Mouse (Mus musculus) B cell, adult 2 months (primary cell): ENCODE data around the gene Rasgef1b.

Source experiments
- DNase-seq, 2 experiments: peaks; one replicate each; pipeline ENCODE4 v3.0.0; 2022

Rasgef1b gene

DNA sequence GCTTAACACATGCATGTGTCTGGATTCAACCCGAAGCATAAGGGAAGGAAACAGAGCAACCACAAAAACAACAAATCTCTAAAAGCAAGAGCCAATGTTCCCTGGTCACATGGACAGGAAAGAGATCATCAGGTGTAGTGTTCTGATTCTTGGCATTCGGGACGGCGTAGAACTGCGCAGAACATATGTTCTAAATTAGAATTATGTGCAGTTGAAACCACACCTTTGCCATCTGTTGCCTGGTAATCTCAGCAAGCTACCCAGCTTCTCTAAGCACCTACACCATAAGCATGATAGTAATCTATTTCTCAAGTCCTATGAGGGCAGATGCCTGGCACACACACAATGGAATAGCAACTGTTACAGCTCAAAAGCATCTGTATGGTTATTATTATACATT lies 27.1 kb downstream of the Rasgef1b start:
- no peak for DNase-seq

DNA sequence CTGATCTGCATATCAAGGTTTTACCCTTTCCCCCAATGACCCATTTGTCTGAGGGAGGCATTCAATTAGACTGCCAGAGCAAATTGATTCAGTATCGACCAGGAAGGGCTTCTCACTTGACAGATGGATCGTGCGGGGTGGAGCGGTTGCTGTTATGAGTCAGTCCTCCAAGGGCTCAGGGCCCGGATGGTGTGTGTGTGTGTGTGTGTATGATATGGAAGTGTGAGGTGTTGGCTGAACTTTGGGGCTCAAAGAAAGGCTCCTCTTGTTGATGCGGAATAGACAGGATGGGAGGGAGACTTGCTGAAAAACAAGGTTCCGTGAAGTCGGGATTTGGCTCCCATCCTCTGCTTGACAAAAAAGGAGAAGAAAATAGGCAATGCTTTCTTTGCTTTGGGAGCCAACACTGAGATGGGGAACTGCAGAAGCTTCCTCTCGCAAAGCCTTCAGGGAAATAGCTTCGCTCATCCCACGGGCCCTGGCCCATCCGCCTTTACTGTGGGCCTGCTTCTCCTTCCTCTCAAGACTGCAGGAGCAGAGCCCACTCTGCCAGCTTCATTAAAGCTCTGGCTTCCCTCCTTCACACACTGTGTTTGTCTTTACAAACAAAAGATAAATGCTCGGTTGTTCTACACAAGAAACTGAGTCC lies 34.0 kb downstream of the Rasgef1b start:
- DNase-seq, result no peak

DNA sequence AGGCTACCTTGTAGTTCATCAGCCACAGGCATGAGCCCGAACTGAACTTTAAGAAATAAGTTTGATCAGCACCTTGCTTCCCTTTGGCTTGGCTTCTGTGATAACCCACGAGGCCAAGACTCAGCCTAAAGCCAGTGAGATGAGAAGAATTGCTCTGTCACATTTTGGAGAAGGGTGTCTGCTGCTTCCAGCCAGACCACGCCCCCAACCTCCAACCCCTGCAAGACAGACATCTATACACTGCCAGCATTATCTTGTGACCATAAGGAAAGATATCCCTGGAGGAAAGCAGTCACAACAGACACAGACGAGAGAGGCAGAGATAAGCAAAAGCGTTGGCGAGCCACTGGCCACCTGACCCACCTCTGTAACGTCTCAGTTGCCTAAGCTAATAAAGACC lies 39.0 kb downstream of the Rasgef1b start:
- no peak for DNase-seq

DNA sequence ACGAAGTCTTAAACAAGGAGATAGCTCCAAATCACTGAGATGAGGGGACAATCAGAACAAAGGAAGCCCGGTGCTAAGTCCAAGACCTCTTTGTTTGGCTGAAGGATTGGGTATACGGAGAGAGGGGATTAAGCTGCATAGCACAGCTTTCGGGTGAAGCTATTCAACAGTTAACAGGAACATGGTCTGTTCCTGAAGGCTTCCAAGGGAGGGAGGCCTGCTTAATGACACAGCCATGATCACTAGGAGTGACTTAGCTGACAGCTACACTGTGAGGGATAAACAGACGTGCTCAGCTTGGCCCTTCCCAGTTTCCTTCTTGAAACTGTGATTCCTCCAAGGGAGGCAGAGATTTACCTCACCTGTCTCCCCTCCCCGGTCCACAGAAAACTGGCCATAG lies 41.0 kb downstream of the Rasgef1b start:
- no peak for DNase-seq

DNA sequence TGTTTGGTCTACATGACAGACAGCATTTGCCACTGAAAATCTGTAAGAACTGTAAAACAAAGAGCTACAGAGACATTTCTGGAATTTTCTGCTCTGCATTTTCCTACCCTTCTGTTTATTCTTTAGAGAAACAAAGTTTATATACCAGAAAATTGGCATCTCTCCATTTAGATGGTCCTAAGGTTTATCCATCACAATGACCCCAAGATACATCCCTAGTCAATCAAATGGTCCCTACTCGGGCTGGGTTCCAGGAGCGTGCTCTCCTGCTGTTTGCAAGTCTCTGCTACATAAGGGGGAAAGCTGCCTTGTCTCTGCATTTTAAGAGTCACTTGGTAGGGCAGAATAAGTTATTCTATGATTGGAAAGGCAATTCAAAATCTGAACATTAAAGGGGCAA lies 44.8 kb downstream of the Rasgef1b start:
- no peak for DNase-seq

DNA sequence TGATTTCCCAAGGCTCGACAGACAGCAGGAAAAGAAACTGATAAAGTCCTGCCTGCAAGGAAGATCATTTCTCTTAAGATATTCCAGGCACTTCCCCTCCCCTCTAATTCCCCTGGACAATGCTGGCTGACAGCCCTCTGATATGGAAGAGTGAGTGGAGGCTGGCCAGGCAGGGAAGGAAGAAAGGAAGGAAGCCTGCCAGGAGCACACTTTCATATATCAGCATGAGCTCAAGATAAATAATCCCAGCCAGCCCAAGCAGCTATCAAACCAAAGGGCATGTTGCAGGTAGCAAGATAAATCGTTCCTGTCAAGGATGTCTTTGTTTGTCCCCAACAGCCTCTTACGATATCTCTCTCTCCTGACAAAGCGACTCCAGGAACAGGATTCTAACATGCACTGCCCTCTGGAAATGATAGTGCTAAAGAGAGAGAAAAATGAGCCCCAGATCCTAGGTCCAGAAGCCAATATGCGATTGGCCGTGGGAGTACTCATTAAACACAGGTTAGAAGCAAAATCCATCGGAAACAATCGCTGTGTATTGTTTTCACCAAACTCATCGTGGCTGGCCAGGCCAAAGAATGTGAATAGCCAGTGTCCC lies 58.8 kb downstream of the Rasgef1b start:
- no peak for DNase-seq

DNA sequence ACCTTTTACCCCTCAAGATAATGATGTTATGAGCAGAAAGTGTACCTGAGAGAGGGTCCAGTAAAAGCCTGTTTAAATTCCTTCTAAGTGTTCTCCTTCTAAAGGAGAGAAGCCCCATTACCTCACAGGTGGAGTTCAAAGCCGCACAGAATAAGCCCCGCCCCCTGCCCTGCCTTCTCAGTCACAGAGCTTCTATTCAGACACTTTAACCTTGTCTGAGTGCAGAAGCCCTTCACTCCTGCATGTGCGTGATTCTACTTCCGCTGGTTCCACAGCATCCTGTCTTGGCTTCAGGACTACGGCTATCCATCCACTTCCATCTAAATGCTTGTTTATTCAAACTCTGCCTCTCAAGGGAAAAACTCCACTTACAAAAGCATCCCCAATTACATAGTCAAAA lies 72.8 kb downstream of the Rasgef1b start:
- no peak for DNase-seq

DNA sequence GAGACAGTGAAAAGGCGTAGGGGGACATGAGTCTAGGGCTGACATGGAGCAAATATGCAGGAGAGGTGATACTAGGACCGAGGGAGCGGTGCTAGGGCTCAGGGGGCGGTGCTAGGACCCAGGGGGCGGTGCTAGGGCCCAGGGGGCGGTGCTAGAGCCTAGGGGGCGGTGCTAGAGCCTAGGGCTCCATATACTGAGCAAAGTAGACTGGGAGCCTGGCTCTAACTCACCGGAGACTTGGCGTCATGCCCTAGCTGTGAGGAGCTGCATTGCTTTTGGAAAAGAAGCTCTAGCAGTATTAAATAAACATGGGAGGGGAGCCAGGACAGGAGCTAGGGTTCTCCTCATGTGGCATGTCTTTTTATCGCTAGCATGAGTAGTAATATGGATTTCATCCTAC lies 75.9 kb downstream of the Rasgef1b start:
- DNase-seq, result no peak

DNA sequence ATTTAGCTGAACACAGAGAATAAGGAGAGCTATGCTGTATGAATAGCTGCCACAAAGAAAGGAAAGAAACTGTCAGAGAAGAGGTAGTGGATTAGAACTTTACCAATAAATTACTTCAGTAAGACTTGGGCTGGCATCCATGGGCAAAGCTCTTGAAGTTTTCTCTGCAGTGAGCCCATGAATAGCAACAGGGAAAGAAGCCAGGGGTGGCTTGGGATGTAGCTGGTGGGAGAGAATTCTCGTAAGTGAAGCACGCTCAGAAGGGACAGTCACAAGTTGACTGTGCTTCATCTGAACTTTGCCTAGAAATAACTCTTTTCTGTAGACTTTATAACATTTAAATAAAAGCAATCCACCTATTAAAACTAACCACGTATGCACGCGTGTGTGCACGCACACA lies 87.5 kb downstream of the Rasgef1b start:
- no peak for DNase-seq

DNA sequence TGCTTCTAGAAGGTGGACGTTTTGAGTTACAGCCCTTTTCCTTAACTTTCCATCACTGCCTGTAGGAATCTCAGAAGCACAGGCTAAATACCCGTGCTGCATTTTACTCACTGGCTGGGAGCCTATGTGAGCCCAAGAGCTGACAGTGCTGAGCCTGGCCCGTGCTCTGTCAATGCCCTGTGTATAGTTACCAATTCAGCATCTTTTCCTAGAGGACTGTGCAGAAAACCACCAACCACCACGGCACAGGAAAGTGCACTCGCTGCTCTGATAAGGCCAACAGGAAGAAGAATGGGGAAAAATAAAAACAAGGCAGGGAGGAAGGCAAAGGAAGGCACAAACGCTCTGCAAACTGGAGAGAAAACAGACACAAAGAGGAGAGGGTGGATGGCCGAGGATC lies 92.3 kb downstream of the Rasgef1b start:
- no peak for DNase-seq

DNA sequence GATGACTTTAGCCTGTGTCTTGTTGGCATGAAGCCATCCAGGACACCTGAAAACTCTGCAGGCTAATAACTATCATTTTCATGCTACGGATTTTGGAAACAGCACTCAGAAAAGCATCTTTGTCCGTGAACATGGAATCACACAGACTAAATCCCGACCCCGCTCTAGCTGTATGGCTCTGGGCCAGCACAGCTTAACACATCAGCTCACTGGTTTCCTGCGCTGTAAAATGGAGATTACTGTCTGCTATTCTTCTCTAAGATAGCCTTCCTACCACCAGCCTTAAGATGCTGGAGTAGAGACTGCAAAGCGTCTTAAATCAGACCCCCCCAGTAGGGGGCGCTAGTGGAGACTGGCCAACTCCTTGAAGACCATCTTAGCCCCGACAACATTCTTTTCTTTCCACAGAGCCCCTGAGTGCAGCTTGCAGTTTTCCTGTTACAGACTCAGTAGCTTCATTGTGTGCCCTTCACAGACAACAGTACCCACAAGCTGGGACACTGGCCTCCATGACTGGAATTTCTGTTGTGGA lies 94.8 kb downstream of the Rasgef1b start:
- DNase-seq, result peak; percentile 39 to 47

DNA sequence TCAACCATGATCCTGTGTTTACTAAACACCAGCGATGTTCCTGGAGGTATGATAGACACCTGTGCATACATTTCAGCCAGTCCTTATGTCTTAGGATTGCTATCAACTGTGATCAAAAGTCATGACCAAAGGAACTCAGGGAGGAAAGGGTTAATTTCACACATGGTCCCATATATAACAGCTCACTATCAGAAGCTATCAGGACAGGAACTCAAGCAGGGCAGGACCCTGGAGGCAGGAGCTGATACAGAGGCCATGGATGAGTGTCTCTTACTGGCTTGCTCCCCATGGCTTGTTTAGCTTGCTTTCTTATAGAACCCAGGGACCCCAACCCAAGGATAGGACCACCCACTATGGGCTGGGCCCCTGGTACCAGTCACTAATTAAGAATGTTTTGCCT lies 95.3 kb downstream of the Rasgef1b start:
- DNase-seq, result no peak

DNA sequence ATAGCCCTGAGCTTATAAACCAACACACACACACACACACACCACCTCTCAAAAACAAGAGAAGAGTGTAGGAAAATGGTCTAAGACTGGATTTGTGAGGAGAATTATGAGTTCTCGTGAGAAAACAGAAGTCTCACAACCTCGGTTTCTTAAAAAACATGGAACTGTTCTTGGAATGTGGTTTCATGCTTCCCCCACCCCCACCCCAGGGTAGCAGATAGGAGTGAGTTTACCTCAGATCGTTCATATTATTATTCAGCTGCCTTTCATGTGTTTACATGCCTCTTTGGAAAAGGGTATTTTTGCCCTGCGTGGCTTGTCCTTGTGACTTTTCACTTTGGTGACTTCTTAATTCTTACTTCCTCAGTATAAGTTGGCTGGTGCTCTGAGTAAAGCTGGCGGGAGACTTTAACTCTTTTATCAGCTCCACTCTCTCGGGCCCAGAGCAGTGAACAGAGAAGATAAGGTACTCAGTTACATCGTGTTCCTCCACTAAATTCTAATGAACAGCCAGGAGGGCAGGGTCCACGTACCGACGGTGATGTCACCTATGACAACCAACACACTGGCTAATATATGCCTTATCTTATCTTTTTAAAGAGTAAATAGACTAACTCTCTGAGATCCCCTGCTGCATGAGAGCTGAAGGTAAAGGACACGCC lies 96.1 kb downstream of the Rasgef1b start:
- DNase-seq, result no peak

DNA sequence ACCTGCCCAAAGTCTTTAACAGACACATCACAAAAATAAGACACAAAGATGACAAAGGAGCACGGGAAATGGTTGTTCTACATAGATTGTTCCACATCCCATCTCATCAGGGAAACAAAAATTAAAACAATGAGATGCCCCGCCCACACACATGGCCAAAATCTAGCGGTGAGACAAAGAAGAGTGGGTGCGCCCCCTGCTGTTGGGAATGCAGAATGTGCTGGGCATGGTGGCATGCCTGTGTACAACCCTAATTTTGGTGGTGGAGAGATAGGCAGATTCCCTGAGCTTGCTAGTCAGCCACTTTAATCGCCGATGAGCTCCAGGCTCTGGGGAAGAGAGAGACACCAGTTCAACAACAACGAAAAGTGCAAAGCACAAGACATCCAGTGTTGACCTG lies 98.8 kb downstream of the Rasgef1b start:
- DNase-seq, result peak; percentile 82 to 85

DNA sequence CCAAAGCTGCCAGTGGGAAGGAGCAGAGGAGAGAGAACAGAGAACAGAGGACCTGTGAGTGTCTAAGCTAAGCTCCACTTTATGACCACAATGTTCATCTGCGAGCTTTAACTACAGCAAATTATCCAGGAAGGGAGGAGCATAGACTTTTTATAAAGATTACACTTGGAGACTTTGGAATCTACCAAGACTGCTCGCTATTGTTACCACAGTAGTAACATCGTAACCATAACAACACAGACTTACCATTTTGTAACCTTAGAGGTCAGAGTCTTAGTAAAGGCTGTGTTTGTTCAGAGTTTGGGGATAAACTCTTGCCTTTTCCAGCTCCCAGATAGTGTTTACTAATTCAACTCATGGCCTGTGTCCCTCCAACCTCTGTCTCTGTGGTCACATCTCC lies 103.3 kb downstream of the Rasgef1b start:
- no peak for DNase-seq

DNA sequence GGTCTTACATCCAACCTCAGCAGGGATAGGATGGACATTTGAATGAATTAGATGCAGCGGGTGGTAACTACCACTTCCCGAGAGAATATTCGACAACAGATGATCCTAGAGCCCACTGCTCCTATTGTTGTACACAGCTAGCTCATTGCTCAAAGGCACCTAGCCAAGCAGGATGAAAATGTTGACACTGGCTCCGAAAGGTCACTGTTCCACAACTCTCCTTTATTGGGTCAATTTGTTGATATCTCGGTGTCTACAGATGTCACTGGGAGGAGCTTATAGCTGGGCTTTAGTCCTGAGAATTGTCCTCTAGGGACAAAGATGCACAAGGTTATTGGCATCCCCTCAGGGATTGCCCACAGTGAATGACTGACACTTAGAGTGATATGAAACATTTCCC lies 108.1 kb downstream of the Rasgef1b start:
- DNase-seq, result no peak

DNA sequence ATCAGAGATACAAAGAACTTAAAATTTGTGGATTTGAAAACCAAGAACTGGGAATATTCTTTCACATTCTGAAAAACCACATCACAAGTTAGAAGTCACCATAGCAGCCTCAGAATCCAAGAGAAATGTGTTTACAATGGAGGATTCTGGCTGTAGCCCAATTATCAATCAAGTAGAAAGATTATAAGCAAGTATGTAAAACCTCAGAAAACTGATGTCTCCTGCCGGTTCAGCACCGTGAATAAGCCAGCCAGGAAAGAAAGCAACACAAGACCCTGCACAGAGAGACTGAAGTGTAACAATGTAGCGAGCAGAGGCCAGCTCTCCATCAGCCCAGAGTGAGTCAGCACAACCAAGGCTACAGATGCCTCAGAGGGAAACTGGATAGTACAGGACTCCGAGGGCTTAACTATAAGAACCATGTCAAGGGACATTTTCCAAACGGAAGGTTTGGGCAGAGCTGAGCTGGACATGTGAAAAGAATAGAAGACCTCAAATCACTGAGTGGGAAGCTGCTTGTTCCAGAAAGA lies 111.5 kb downstream of the Rasgef1b start:
- no peak for DNase-seq

DNA sequence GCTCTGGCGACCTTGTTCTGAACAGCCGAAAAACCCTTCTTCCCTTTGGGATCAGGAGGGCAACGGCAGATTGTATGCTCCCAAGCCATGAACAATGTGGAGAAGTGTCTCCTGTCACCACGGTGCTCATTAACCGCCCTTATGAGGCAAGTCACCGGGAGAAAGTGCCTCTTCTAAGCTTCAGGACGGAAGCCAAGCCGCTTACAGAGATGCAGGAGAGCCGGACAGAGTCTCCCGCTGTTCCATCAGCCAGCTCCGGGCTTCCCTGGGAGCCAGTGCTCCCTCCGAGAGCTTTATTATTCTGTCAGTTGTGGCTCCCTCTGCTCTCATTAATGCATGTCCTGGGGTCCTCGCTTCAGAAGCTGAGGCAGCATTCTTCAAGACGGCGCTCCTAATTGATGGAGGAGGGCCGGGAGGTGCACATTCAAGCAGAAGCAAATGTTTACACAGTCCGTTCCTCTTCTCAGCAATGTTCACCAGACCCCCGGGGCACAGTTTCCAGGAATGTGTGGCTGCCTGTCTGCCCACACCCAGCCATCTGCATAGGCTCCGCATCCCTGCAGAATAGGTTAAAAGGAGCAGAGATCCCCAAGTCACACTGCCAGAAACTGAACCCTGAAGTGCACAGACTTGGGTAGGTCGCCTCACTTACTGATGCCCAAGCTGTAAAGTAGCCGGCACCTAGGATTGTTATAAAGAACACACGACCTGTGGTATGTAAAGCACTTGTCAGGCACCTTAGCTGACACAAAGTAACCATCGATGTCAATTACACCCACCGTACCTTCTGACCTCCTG lies 115.3 kb downstream of the Rasgef1b start:
- DNase-seq, result no peak

DNA sequence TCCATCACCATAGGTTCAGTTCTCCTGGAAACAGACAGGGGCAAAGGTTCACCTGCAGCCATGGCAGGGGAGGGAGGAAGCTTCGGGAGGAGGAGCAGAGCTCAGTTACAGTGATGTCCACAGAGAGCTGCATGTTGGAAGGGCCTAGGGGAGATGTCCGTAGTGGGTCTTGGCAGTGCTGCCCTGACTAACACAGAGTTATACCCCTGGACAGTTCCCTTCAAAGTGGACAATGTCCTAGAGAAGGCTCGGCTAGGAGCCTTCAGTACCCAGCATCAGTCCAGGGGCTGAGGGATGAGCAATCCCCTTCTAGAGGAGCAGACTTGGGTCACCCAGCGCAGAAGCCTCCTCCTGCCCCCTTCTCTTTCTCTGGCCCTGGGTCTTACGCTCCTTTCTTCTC lies 121.3 kb downstream of the Rasgef1b start:
- DNase-seq, result no peak

DNA sequence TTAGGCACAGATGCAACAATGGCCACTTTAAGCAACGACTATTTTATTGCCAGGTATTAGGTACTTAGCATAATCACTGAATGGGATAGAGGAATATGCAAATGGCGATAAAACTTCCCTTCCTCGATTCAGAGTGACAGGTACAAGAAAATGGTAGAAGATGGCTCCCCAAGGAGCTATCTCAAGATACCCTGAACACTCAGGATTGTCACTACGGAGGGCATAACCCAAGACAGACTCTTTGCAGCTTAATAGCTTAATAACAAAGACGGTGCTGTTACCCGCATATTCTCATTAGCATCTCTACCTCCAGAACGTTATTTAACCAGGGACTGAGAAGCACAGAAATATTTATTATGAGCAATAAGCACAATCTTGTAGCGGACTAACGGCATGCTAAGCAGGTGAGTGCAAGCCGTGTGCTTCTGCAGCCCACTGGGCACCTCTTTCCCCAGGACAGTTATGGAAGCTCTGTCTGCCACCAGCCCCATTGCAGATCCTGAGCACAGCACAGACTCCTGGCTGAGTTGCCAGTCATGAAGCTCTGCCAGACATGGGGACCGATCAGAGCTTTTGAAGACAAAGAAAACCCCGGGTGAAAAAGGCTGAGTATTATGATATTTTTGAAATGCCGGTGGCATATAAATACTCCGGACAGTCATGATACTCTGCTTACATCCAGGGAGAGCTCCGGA lies 122.6 kb downstream of the Rasgef1b start:
- no peak for DNase-seq

DNA sequence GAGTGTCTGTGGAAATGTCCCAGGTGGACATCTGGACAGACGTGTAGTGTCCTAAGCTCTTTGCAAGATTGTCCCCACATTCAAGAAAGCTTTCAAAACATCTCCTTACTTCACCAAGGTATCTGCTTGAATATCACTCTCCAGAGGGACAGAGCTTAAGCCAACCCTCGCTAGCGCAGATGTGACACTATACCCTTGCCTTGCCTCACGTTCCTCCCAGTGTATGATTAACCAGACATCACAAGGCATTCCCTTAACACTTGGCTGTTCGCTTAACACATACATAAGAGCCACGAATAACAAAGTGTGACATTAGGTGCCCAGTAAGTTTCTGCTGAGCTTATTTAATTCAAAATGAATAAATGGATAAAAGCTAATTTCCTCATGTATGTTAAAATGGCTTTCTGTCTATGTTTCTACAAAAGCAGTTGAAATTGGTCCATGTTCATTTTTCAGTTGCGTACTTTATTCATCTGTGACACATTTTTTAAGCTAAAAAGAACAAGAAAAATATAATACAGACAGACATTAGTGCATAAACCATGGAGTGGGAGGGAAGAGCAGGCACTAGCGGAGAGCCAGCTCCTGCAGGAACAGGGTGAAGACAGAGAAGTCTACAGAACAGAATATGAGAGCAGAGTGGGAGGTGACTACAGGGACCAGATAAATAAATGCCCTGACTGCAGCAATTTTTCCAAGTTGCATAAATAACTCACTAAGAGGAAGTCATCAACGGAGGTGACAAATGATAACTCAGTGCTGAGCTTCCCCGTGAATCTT lies 126.4 kb downstream of the Rasgef1b start:
- DNase-seq, result no peak

DNA sequence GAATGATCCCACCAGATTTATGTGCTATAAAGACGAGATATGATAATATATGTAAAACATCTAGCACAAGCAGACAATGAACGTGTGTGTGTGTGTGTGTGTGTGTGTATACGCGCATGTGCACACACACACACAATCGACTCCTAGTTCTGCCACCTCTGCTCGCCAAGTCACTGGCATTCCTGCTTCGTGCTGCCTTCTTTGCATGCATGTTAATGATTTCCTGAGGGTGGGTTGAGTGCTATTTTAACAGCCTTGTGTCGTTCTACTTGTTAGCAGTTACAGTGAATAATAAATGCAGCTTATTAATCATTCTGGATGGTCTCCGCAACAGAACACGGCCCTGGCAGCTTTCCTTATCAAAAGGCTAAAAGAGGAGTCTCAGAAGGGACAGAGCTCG lies 129.5 kb downstream of the Rasgef1b start:
- DNase-seq, result no peak
